Mouse (Mus musculus): ENCODE results near the gene Abhd6. TPM values are rescaled to one million over a fixed set of nuclear protein-coding genes. Genes with fewer than 3 reads are reported as not detected.

Gene Abhd6
- total and polyA plus RNA-seq, 3 experiments, result not detected

GRCm38 (mm10) chr14:8030535-8030934, 27.8 kb downstream of the Abhd6 start:
- no peak for DNase-seq (ENCODE audit: low read depth, low spot score)
- Histone ChIP-seq H3K27me3 (ENCODE audit: control insufficient read depth in 1 of 2, insufficient read depth in 2 of 2, low read length in 2 of 2) (peaks cover 0 to 2% of the 10 kb centered on the region in 2 experiments; a peak in 2 of 4 replicates), H3K9ac (ENCODE audit: control insufficient read depth, low read depth, low read length, poor library complexity, severe bottlenecking) (no peak overlapping the region), H3K9me3 (replicated peaks; ENCODE audit: insufficient read depth, low read length) (no peaks in the 10 kb centered on the region), H3K79me2 (ENCODE audit: control insufficient read depth, insufficient read depth, low read length, poor library complexity) (no peaks in the 10 kb centered on the region), H3K27ac (ENCODE audit: control insufficient read depth, low read depth, low read length) (no peak overlapping the region), H3K4me1 (ENCODE audit: control insufficient read depth in 1 of 2, insufficient read depth in 2 of 2, low read length in 2 of 2) (no peaks in the 10 kb centered on the region), H3K36me3 (ENCODE audit: control insufficient read depth in 1 of 2, insufficient read depth in 2 of 2, low read length in 2 of 2) (no peaks in the 10 kb centered on the region), H3K4me3 (ENCODE audit: control insufficient read depth in 1 of 2, insufficient read depth in 1 of 2, low read depth in 2 of 2, low read length in 2 of 2) (no peak overlapping the region)
- TF ChIP-seq EP300 (IDR thresholded peaks at IDR 0.05; ENCODE audit: low read depth in 1 of 2, low read length in 2 of 2) (no peak), CTCF (IDR thresholded peaks at IDR 0.05 in 2 of 3, conservative IDR thresholded peaks at IDR 0.05 in 1 of 3; ENCODE audit: control insufficient read depth in 1 of 3, insufficient read depth in 1 of 3, low read depth in 2 of 3, low read length in 3 of 3, poor library complexity in 1 of 3, severe bottlenecking in 1 of 3) (no peak), MAFK (IDR thresholded peaks at IDR 0.05; ENCODE audit: borderline replicate concordance, low read depth, low read length) (no peak)

GRCm38 (mm10) chr14:8032087-8032944, 29.6 kb downstream of the Abhd6 start:
- Histone ChIP-seq H3K27me3 (ENCODE audit: control insufficient read depth in 1 of 2, insufficient read depth in 2 of 2, low read length in 2 of 2) (peaks cover 0 to 2% of the 10 kb centered on the region in 2 experiments; a peak in 2 of 4 replicates), H3K79me2 (ENCODE audit: control insufficient read depth, insufficient read depth, low read length, poor library complexity) (no peaks in the 10 kb centered on the region), H3K9me3 (replicated peaks; ENCODE audit: insufficient read depth, low read length) (no peaks in the 10 kb centered on the region), H3K4me3 (ENCODE audit: control insufficient read depth in 1 of 2, insufficient read depth in 1 of 2, low read depth in 2 of 2, low read length in 2 of 2) (no peak overlapping the region), H3K36me3 (ENCODE audit: control insufficient read depth in 1 of 2, insufficient read depth in 2 of 2, low read length in 2 of 2) (no peaks in the 10 kb centered on the region), H3K9ac (ENCODE audit: control insufficient read depth, low read depth, low read length, poor library complexity, severe bottlenecking) (no peak overlapping the region), H3K27ac (ENCODE audit: control insufficient read depth, low read depth, low read length) (no peak overlapping the region), H3K4me1 (ENCODE audit: control insufficient read depth in 1 of 2, insufficient read depth in 2 of 2, low read length in 2 of 2) (no peaks in the 10 kb centered on the region)
- DNase-seq (ENCODE audit: low read depth, low spot score), result no peak
- no peak for TF ChIP-seq NELFE (IDR thresholded peaks at IDR 0.05; ENCODE audit: low read depth, low read length)
- TF ChIP-seq HCFC1 (IDR thresholded peaks at IDR 0.05; ENCODE audit: low read depth, low read length), result no peak
- TF ChIP-seq GABPA (IDR thresholded peaks at IDR 0.05; ENCODE audit: low read depth, low read length), result no peak
- no peak for TF ChIP-seq UBTF (IDR thresholded peaks at IDR 0.05; ENCODE audit: borderline replicate concordance, insufficient read depth, low read depth, low read length)
- TF ChIP-seq ETS1 (IDR thresholded peaks at IDR 0.05; ENCODE audit: low read depth, low read length), result no peak
- TF ChIP-seq MYC (IDR thresholded peaks at IDR 0.05; ENCODE audit: low read depth, low read length), result no peak
- no peak for TF ChIP-seq ZMIZ1 (IDR thresholded peaks at IDR 0.05; ENCODE audit: low read depth, low read length)
- TF ChIP-seq ZKSCAN1 (IDR thresholded peaks at IDR 0.05; ENCODE audit: low read depth, low read length), result no peak
- TF ChIP-seq USF2 (IDR thresholded peaks at IDR 0.05; ENCODE audit: borderline replicate concordance in 1 of 2, insufficient read depth in 1 of 2, low read depth in 1 of 2, low read length in 2 of 2), result no peak
- no peak for TF ChIP-seq ZC3H11A (IDR thresholded peaks at IDR 0.05; ENCODE audit: low read depth, low read length)
- no peak for TF ChIP-seq MAX (IDR thresholded peaks at IDR 0.05; ENCODE audit: low read length)
- TF ChIP-seq CTCF (IDR thresholded peaks at IDR 0.05 in 2 of 3, conservative IDR thresholded peaks at IDR 0.05 in 1 of 3; ENCODE audit: control insufficient read depth in 1 of 3, insufficient read depth in 1 of 3, low read depth in 2 of 3, low read length in 3 of 3, poor library complexity in 1 of 3, severe bottlenecking in 1 of 3), result no peak
- TF ChIP-seq BHLHE40 (IDR thresholded peaks at IDR 0.05; ENCODE audit: borderline replicate concordance, low read depth, low read length), result no peak
- no peak for TF ChIP-seq RAD21 (IDR thresholded peaks at IDR 0.05; ENCODE audit: low read depth, low read length)
- no peak for TF ChIP-seq MXI1 (IDR thresholded peaks at IDR 0.05; ENCODE audit: low read depth, low read length)
- TF ChIP-seq JUND (IDR thresholded peaks at IDR 0.05; ENCODE audit: low read depth, low read length), result no peak
- TF ChIP-seq GATA1 (IDR thresholded peaks at IDR 0.05; ENCODE audit: low read depth, low read length), result no peak
- no peak for TF ChIP-seq MYB (IDR thresholded peaks at IDR 0.05; ENCODE audit: low read depth, low read length)
- no peak for TF ChIP-seq TCF12 (IDR thresholded peaks at IDR 0.05; ENCODE audit: low read depth, low read length)
